Mouse (Mus musculus) bone marrow, adult 2 months (tissue): ENCODE results near the gene Terb2. TPM values are rescaled to one million over a fixed set of nuclear protein-coding genes. Genes with fewer than 3 reads are reported as not detected.
A peak's percentile ranks its signal among the peaks of the same experiment; 100 is the strongest.

ENCODE experiments used
- H3K27ac ChIP-seq: fragments of 200-500 bp; 2 replicates; pipeline ENCODE4 v1.5.1; 2012; ENCODE audit warnings: low read depth, mild to moderate bottlenecking, control low read depth, inconsistent platforms, low read length; ENCODE audit not compliant: control insufficient read depth, poor library complexity, insufficient read depth
- H3K4me1 ChIP-seq: fragments of 200-500 bp; 2 replicates; pipeline ENCODE4 v1.6.1; 2011; ENCODE audit warnings: low read length; ENCODE audit not compliant: control insufficient read depth, insufficient read depth
- H3K4me3 ChIP-seq: fragments of 200-500 bp; replicated peaks from 2 replicates; pipeline ENCODE3; 2011; ENCODE audit warnings: mild to moderate bottlenecking, low read depth, low read length, control low read depth; ENCODE audit not compliant: control insufficient read depth
- CTCF ChIP-seq: fragments of 200-500 bp; IDR thresholded peaks from 2 replicates; pipeline ENCODE4 v1.5.1; 2011; ENCODE audit warnings: low read length, control low read depth; ENCODE audit not compliant: control insufficient read depth, insufficient read depth
- POLR2A ChIP-seq: fragments of 200-500 bp; IDR thresholded peaks from 2 replicates; pipeline ENCODE4 v1.6.1; 2011; ENCODE audit warnings: low read depth, mild to moderate bottlenecking, control low read depth, low read length, borderline replicate concordance; ENCODE audit not compliant: control insufficient read depth
- WGBS: fragments of 180-500 bp; shearing (Covaris S2); methylation state at CpG from one replicate; pipeline ENCODE4 v1.1.7; 2018; 5-methylcytosine and 5-hydroxymethylcytosine counted together
- polyA plus RNA-seq: library from polyadenylated mRNA; stranded (reverse); fragments of >200 nt; gene quantifications from 2 replicates; pipeline ENCODE4 v1.2.4, GENCODE M21; 2011; ENCODE audit warnings: low replicate concordance; ENCODE audit not compliant: missing spikeins, insufficient read depth, insufficient read length

Terb2 gene
- polyA plus RNA-seq, 1 experiment, result not detected

- WGBS, result 1% methylated on average over 18 of the region's 18 CpGs
- Histone ChIP-seq H3K4me1 (peaks cover 6% of the 10 kb centered on the region; the same call in 1 of the 2 replicates), H3K27ac (peak overlapping the region; percentile 96), H3K4me3 (peak overlapping the region; percentile 86)
- TF ChIP-seq POLR2A (no peak), CTCF (no peak)
These were observed 37.7 kb upstream of the Terb2 start for GRCm38 (mm10) chr2:122148242-122148917.

- Histone ChIP-seq H3K27ac (no peak overlapping the region), H3K4me3 (peak overlapping the region; percentile 86), H3K4me1 (peaks cover 6% of the 10 kb centered on the region; the same call in 1 of the 2 replicates)
- TF ChIP-seq CTCF (no peak), POLR2A (no peak)
- 6% methylated on average over 6 of the region's 6 CpGs for WGBS
These were observed 36.8 kb upstream of the Terb2 start for GRCm38 (mm10) chr2:122149316-122149715.

GRCm38 (mm10) chr2:122149716-122150115 is 36.4 kb upstream of the Terb2 start:
- no peak overlapping the region for H3K27ac ChIP-seq
- peaks cover 6% of the 10 kb centered on the region; the same call in 1 of the 2 replicates for H3K4me1 ChIP-seq
- 14% methylated on average over 3 of the region's 3 CpGs for WGBS
- H3K4me3 ChIP-seq, result peak overlapping the region; percentile 86
- TF ChIP-seq CTCF (no peak), POLR2A (no peak)

GRCm38 (mm10) chr2:122151221-122151620 is 34.9 kb upstream of the Terb2 start:
- Histone ChIP-seq H3K27ac (no peak overlapping the region), H3K4me3 (no peak overlapping the region), H3K4me1 (peaks cover 12% of the 10 kb centered on the region; the same call in 1 of the 2 replicates)
- no peak for TF ChIP-seq CTCF
- TF ChIP-seq POLR2A, result no peak
- WGBS, result 78% methylated on average over 1 of the region's 1 CpGs

- Histone ChIP-seq H3K27ac (peak overlapping the region; percentile 2; the same call in 1 of the 2 replicates), H3K4me3 (no peak overlapping the region), H3K4me1 (peaks cover 12% of the 10 kb centered on the region; the same call in 1 of the 2 replicates)
- no peak for TF ChIP-seq POLR2A
- no peak for TF ChIP-seq CTCF
- WGBS, result 50% methylated on average over 3 of the region's 3 CpGs
These were observed 33.2 kb upstream of the Terb2 start for GRCm38 (mm10) chr2:122152850-122153249.

- TF ChIP-seq POLR2A (no peak), CTCF (no peak)
- WGBS, result 42% methylated on average over 7 of the region's 7 CpGs
- peaks cover 12% of the 10 kb centered on the region; the same call in 1 of the 2 replicates for H3K4me1 ChIP-seq
- H3K4me3 ChIP-seq, result no peak overlapping the region
- H3K27ac ChIP-seq, result no peak overlapping the region
These were observed 32.2 kb upstream of the Terb2 start for GRCm38 (mm10) chr2:122153681-122154365.

GRCm38 (mm10) chr2:122154479-122154878 is 31.6 kb upstream of the Terb2 start:
- no peak overlapping the region for H3K27ac ChIP-seq
- TF ChIP-seq POLR2A, result no peak
- TF ChIP-seq CTCF, result no peak
- WGBS, result 84% methylated on average over 2 of the region's 2 CpGs
- H3K4me1 ChIP-seq, result peaks cover 12% of the 10 kb centered on the region; the same call in 1 of the 2 replicates
- H3K4me3 ChIP-seq, result no peak overlapping the region

- Histone ChIP-seq H3K4me3 (no peak overlapping the region), H3K4me1 (peaks cover 12% of the 10 kb centered on the region; the same call in 1 of the 2 replicates), H3K27ac (peak overlapping the region; percentile 72)
- no peak for TF ChIP-seq POLR2A
- no peak for TF ChIP-seq CTCF
- WGBS, result 58% methylated on average over 2 of the region's 2 CpGs
These were observed 30.8 kb upstream of the Terb2 start for GRCm38 (mm10) chr2:122155292-122155691.
